Mouse (Mus musculus) liver, embryonic 11.5 days (tissue): Measurements from ENCODE around the gene Exoc6. TPM values are rescaled to one million over a fixed set of nuclear protein-coding genes. Genes with fewer than 3 reads are reported as not detected.

Experiments used
- ATAC-seq: fragments of 200-750 bp; cut with Nextera tagmentation; replicated peaks from 2 replicates; pipeline ENCODE4 v1.8.0; 2017; ENCODE audit warnings: moderate number of reproducible peaks, mild to moderate bottlenecking, moderate TSS enrichment, moderate library complexity; ENCODE audit not compliant: low FRiP score
- DNase-seq: peaks from one replicate; pipeline ENCODE4 v3.0.0-alpha.2; 2017; ENCODE audit warnings: low spot score
- H3K27ac ChIP-seq: fragments of 300-500 bp; sonication (generic); 2 replicates; pipeline ENCODE4 v1.5.1; 2014; ENCODE audit warnings: mild to moderate bottlenecking, low read depth, low read length, control low read depth
- H3K27me3 ChIP-seq: fragments of 300-500 bp; sonication (generic); replicated peaks from 2 replicates; pipeline ENCODE4 v1.6.1; 2014; ENCODE audit warnings: low read length, mixed read lengths; ENCODE audit not compliant: control insufficient read depth, insufficient read depth
- H3K36me3 ChIP-seq: fragments of 300-500 bp; sonication (generic); 2 replicates; pipeline ENCODE4 v1.6.1; 2014; ENCODE audit warnings: mild to moderate bottlenecking, low read length, moderate library complexity, mixed read lengths; ENCODE audit not compliant: control insufficient read depth, insufficient read depth
- H3K4me1 ChIP-seq: fragments of 300-500 bp; sonication (generic); replicated peaks from 2 replicates; pipeline ENCODE4 v1.6.1; 2014; ENCODE audit warnings: low read length, mixed read lengths; ENCODE audit not compliant: control insufficient read depth, insufficient read depth
- H3K4me2 ChIP-seq: fragments of 300-500 bp; sonication (generic); 2 replicates; pipeline ENCODE4 v1.6.1; 2014; ENCODE audit warnings: mild to moderate bottlenecking, control low read depth, moderate library complexity
- H3K4me3 ChIP-seq: fragments of 300-500 bp; sonication (generic); 2 replicates; pipeline ENCODE4 v1.5.1; 2014; ENCODE audit warnings: low read depth, low read length, control low read depth
- H3K9ac ChIP-seq: fragments of 300-500 bp; sonication (generic); 2 replicates; pipeline ENCODE4 v1.6.1; 2014; ENCODE audit warnings: low read depth, low read length, control low read depth
- H3K9me3 ChIP-seq: fragments of 300-500 bp; sonication (generic); 2 replicates; pipeline ENCODE4 v1.6.1; 2016; ENCODE audit warnings: low read length, inconsistent platforms, mixed read lengths; ENCODE audit not compliant: control insufficient read depth
- WGBS: fragments of 180-500 bp; shearing (Covaris S2); extraction: QIAGEN DNeasy Blood & Tissue Kit; methylation state at CpG from one replicate; pipeline ENCODE4 v1.1.7; 2014; 5-methylcytosine and 5-hydroxymethylcytosine counted together
- polyA plus RNA-seq: library from polyadenylated mRNA; unstranded; fragments of >200 nt; fragmentation: Nextera tagmentation; extraction: Ambion mirVana; gene quantifications from 2 replicates; pipeline ENCODE4 v1.2.1, GENCODE M21; 2014

The Exoc6 gene
- 53.3 and 62.0 TPM in 2 replicates for polyA plus RNA-seq

- peak; percentile 84 for DNase-seq
- Histone ChIP-seq H3K4me3 (peak within 1 kb of the TSS; percentile 85), H3K27ac (peak within 1 kb of the TSS; percentile 88), H3K4me2 (peak within 1 kb of the TSS; percentile 74), H3K4me1 (peaks cover 27% of the 10 kb centered on the region), H3K27me3 (no peaks in the 10 kb centered on the region), H3K36me3 (peaks cover 4% of the 10 kb centered on the region; the same call in 1 of the 2 replicates), H3K9ac (peak within 1 kb of the TSS; percentile 84), H3K9me3 (no peaks in the 10 kb centered on the region)
- WGBS: under 1% methylated on average over 68 of the region's 89 CpGs
- ATAC-seq: peak; percentile 86
These were observed at the start of gene Exoc6 for GRCm38 (mm10) chr19:37550101-37551039. TSS of gene Exoc6 (plus strand) at chr19:37550418.

GRCm38 (mm10) chr19:37502996-37503395 is 47.2 kb upstream of the Exoc6 start:
- Histone ChIP-seq H3K4me2 (no peak overlapping the region), H3K36me3 (no peaks in the 10 kb centered on the region), H3K4me3 (no peak overlapping the region), H3K27ac (no peak overlapping the region), H3K9me3 (no peaks in the 10 kb centered on the region), H3K27me3 (no peaks in the 10 kb centered on the region), H3K4me1 (no peaks in the 10 kb centered on the region), H3K9ac (no peak overlapping the region)
- no peak for ATAC-seq
- DNase-seq: no peak
- 63% methylated on average over 8 of the region's 8 CpGs for WGBS

GRCm38 (mm10) chr19:37506066-37506465 is 44.2 kb upstream of the Exoc6 start:
- Histone ChIP-seq H3K4me3 (no peak overlapping the region), H3K4me1 (no peaks in the 10 kb centered on the region; the same call in 1 of the 2 replicates), H3K27me3 (no peaks in the 10 kb centered on the region), H3K27ac (no peak overlapping the region), H3K9ac (no peak overlapping the region), H3K36me3 (no peaks in the 10 kb centered on the region), H3K4me2 (no peak overlapping the region), H3K9me3 (no peaks in the 10 kb centered on the region)
- WGBS: 76% methylated on average over 7 of the region's 7 CpGs
- ATAC-seq (no peak), DNase-seq (no peak)

GRCm38 (mm10) chr19:37506614-37507013 is 43.6 kb upstream of the Exoc6 start:
- Histone ChIP-seq H3K4me1 (no peaks in the 10 kb centered on the region; the same call in 1 of the 2 replicates), H3K9ac (no peak overlapping the region), H3K27ac (no peak overlapping the region), H3K36me3 (no peaks in the 10 kb centered on the region), H3K4me3 (no peak overlapping the region), H3K4me2 (no peak overlapping the region), H3K9me3 (no peaks in the 10 kb centered on the region), H3K27me3 (no peaks in the 10 kb centered on the region)
- WGBS: 74% methylated on average over 5 of the region's 5 CpGs
- DNase-seq (no peak), ATAC-seq (no peak)

- WGBS: 8% methylated on average over 11 of the region's 11 CpGs
- no peak overlapping the region for H3K9ac ChIP-seq
- no peaks in the 10 kb centered on the region for H3K9me3 ChIP-seq
- no peak overlapping the region for H3K4me2 ChIP-seq
- H3K4me3 ChIP-seq: no peak overlapping the region
- ATAC-seq (peak; percentile 79), DNase-seq (peak; percentile 84)
- H3K4me1 ChIP-seq: no peaks in the 10 kb centered on the region; the same call in 1 of the 2 replicates
- no peak overlapping the region for H3K27ac ChIP-seq
- no peaks in the 10 kb centered on the region for H3K27me3 ChIP-seq
- H3K36me3 ChIP-seq: no peaks in the 10 kb centered on the region
These were observed 40.5 kb upstream of the Exoc6 start for GRCm38 (mm10) chr19:37509725-37510124.

- no peak for DNase-seq
- no peak overlapping the region for H3K27ac ChIP-seq
- no peak overlapping the region for H3K4me2 ChIP-seq
- no peak overlapping the region for H3K9ac ChIP-seq
- WGBS: 59% methylated on average over 7 of the region's 7 CpGs
- no peak for ATAC-seq
- peaks cover 16% of the 10 kb centered on the region for H3K4me1 ChIP-seq
- no peaks in the 10 kb centered on the region for H3K36me3 ChIP-seq
- no peak overlapping the region for H3K4me3 ChIP-seq
- H3K9me3 ChIP-seq: no peaks in the 10 kb centered on the region
- no peaks in the 10 kb centered on the region for H3K27me3 ChIP-seq
These were observed 35.4 kb upstream of the Exoc6 start for GRCm38 (mm10) chr19:37514811-37515292.

- WGBS: 18% methylated on average over 7 of the region's 7 CpGs
- Histone ChIP-seq H3K4me3 (no peak overlapping the region), H3K4me1 (peaks cover 25% of the 10 kb centered on the region)
These were observed 32.8 kb upstream of the Exoc6 start for GRCm38 (mm10) chr19:37517419-37517818.

GRCm38 (mm10) chr19:37520740-37521433 is 29.3 kb upstream of the Exoc6 start:
- H3K4me1 ChIP-seq: peaks cover 33% of the 10 kb centered on the region
- H3K27ac ChIP-seq: no peak overlapping the region; the same call in 1 of the 2 replicates
- H3K36me3 ChIP-seq: no peaks in the 10 kb centered on the region
- no peak overlapping the region for H3K9ac ChIP-seq
- 0 out of 2 replicates have a peak, but pooled peaks have one; percentile 24 for ATAC-seq
- no peaks in the 10 kb centered on the region for H3K27me3 ChIP-seq
- peak overlapping the region; percentile 25; the same call in 1 of the 2 replicates for H3K4me2 ChIP-seq
- WGBS: 63% methylated on average over 18 of the region's 18 CpGs
- no peak overlapping the region for H3K4me3 ChIP-seq
- no peak for DNase-seq
- no peaks in the 10 kb centered on the region for H3K9me3 ChIP-seq

More at GRCm38 (mm10) chr19:37517419-37517818, 32.8 kb upstream of the Exoc6 start:
- Histone ChIP-seq H3K4me2 (peak overlapping the region; percentile 21; the same call in 1 of the 2 replicates), H3K36me3 (no peaks in the 10 kb centered on the region), H3K9me3 (no peaks in the 10 kb centered on the region), H3K27ac (no peak overlapping the region), H3K9ac (no peak overlapping the region), H3K27me3 (no peaks in the 10 kb centered on the region)
- peak; percentile 64 for ATAC-seq
- no peak for DNase-seq
